Mouse (Mus musculus): ENCODE measurements around the gene Ntng2.

The Ntng2 gene

DNA sequence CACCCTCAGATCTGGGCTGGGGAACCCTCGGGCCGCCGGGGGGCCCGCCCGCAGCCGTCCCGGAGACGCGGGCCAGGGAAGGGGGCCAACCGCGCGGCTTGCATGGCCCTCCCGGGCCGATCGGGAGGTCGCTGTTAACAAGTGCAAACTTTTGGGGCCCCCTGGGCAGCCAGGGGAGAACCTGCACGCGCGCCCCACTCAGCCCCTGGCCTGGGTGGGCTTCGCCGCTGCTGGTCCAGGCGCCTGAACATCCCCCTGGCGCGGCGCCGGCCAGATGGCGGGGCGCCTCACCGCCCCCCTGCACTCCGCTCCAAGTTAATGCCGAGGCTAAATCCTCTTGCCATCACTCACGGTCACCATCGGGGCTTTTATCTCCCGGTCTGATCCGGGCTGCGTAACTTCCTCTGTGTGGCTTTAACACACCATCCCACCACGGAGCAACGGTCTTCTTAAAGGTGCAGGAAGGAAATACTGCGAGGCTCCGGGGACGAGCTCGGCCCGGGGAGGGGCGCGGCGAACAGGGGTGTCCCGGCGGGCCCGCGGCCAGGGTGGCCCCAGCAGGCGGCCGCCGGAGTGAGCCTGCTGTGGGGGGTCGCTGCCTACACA, at the start of gene Ntng2:
Gene Ntng2, minus strand, starts transcription at position 407 of the 606 bp plus-strand sequence.
- DNase-seq (ENCODE audit: low read depth, low spot score), result peak; percentile 72

DNA sequence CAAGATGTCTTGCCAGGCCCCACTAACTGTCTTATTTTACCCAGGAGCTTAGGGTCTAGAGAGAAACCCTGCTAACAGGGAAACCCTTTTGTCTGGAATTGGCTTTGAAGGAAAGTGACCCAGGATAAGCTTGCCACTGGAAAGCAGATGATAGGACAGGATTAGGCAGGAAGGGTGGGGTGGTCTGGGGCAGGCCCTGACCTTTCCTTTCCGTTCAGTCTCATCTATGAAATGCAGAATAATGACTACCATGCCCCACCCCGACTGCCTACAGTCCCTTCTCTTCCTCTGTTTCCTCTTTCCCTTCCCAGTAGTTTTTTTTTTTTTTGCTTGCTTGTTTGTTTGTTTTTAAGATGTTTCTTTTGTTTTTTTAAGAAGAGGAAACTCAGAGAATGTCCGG, 42.8 kb upstream of the Ntng2 start:
- no peak for DNase-seq (ENCODE audit: low read depth, low spot score)

DNA sequence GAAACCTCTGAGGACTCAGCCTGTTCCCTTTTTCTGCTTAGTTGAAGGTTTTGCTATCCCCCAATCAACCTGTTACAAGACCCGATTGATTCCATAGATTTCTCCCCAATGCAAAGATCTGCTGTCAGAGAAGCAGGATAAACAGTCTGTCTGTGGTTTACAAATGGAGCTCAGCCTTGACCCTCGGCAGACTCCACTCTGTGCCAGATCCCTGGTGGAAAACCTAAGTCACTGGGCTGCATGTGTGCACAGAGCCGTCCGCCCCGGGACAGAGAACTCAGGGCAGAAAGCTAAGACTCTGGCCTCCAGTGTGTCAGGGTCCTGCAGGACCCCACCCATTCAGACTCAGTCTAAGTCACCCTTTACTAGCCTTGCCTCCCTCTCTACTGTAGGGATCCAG, 34.8 kb upstream of the Ntng2 start:
- DNase-seq (ENCODE audit: low read depth, low spot score), result no peak

DNA sequence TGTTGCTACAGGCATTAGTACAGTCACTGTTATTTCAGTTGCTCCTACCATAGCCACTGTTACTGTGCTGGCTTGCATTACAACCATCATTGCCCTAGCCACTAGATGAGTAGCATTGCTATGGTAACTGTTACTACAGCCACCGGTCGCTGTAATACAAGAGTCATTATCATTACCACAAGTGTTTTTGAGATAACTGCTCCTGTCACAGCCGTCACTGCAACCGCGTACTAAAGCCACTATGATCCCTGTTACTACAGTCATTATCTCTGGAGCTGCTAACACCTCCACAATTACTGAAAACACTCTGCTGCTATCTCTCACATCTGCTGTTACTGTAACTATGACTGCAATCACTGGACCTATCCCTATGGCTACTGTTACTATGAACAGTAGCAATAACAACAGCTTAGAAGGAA, 24.9 kb upstream of the Ntng2 start:
- DNase-seq (ENCODE audit: low read depth, low spot score), result no peak

DNA sequence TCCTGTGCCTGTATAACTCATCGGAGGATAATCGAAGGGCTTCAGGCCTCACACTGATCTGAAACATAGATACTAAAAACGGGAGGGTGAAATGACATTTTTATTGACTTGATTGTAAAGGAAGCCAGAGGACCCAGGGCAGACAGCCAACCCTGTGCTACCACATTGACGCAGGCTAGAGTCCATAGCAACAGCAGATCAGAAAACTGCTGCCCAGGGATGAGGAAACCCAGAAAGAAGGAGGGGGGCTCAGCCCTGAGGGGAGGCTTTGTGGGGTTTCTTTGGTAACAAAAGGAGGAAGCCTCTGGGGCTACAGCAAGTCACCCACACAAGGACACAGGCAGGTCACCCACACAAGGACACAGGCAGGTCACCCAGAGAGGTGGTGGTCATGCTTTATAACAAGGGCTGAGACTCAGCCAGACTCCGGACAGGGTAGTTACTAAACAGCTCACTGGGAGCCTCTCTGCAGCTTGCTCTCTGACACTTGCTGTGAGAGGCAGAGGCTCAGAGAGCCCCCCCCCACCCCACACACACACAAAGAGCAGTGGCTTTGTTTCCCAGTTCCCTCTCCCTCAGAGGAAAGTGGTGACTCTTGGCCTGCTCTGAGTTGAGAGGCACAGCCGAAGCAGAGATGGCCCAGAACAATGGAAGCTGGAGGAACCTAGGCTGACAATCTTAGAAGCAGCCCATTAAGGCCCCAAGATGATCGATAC, 19.2 kb upstream of the Ntng2 start:
- no peak for DNase-seq (ENCODE audit: low read depth, low spot score)

DNA sequence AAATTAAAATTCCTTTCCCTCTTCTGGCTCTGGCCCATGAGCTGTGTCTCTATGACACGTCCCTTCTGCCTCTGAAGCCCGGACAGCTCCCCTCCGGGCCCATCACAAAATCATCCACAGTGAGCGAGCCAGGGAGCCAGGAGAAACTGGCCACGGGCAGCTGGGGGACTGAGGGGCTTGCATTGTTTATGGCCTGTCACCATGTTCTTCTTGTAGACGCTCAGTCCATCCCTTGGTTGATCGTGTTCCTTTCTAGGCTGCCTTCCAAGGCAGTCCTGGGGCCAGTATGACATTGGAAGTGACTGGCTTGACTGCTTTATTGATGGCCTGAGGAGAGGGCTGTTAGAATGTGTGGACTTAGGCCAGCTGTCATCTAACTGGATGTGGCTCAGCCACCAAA, 18.3 kb upstream of the Ntng2 start:
- DNase-seq (ENCODE audit: low read depth, low spot score), result no peak

DNA sequence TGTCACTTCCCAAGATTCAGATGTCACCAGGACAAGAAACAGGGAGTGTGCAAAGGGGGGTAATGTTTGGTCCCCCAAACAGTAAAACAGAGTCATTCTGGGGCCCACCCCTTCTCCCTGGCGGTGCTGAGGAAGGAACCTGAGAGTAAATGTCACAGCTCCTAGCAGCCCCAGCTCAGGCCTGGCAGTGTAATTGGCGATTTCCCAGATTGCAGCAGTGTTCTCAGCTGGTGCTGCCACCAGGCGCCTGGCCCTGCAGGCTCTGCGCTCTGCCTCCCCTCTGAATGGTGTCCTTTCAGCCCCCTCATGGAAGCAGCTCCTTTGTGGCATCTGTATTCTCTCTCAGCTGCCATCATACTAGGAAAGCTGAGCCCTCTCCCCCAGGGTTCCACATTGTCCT, 14.0 kb upstream of the Ntng2 start:
- no peak for DNase-seq (ENCODE audit: low read depth, low spot score)

DNA sequence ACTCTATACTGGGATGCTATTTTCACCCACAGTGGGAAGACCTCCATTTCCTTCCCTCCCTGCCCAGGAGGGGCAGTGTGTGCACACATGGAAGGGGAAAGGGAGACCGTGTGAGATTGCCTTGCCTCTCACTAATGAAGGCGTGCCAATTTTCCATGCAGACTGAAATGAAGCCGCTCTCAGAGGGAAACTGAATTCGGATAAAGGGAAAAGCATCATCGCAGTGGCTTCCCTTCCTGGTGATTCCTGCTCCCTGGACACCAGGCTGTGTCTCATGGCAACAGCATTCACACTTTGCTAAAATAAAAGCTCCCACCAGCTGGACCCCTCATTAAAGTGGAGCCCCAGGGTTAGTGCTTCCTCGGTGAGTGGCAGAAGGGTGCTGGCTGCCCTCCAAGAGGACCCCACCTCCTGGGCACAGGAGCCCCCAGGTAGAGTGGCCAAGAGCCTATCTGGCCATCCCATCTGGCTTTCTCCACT, 9.7 kb upstream of the Ntng2 start:
- DNase-seq (ENCODE audit: low read depth, low spot score), result no peak

DNA sequence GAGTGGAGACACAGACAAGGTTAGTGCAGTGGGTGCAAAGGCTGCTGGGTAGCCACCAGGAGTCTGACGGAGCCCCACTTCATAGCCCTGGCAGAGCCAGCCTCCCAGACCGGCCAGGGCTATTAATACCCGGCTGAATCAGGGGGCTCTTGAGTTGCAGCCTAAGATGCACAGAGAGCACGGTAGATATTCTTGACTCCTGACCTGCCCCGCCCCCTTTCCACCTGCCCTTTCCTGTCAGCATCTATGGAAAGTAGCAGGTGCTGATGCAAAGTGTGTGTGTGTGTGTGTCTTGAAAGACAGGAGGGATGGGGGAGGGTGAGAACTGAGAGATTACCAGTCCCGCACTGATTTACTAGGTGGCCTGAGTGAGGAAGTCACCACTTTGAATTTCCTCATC, 8.3 kb upstream of the Ntng2 start:
- no peak for DNase-seq (ENCODE audit: low read depth, low spot score)

DNA sequence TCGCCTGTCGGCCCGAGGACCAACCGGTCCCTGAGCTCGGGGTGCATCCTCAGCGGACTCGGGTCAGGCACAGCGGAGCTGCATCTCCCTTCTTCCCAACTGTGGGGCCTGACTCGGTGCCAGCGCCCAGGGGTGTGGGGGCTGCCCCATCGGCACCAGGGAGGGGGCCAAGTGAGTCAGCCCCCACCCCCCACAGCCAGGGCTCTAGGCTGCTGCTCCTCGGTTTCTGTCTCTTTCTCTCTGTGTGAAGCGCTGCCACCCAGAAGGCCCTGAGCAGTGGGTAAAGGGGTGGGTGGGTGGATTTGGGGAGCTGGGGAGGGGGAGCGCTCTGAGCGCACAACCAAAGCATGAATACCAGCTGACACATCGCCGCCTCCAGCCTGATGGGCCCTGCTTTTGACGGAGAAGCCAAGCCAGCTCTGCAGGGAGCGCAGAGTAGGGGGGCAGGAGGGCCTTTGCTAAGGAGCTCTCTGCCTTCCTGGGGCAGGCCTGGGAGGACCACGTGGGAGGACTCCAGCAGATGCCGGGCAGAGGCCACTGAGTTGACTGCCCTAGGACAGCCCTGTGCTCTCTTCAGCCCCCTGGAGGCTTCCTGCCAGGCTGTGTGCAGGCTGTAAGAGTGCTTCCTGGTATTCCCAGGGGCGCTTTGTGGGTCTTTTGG, 530 bp upstream of the Ntng2 start:
- peak; percentile 51 for DNase-seq (ENCODE audit: low read depth, low spot score)

DNA sequence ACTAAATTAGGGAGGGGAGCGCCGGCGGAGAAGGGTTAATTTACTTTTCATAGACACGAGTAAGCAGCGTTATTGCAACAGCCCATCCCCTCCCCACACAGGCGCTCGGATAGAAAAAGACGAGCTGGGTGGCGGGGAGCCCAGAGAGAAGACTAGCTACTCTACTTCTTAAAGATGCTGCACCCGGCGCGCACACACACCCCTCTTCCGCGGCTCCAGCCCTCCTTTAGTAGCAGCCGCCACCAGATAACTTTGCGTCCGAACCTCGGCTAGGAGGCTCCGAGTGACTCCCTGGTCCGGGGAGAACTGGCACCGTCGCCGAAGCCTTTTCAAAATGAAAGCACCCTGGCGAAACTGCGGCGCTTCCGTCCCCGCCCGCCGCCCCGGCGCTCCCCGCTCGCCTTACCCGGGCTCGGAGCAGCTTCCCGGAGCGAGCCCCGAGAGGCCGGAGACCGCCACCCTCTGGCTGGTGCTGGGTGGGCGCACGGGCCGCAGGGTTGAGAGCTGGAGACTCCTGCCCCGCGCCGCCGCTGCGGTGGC, 676 bp downstream of the Ntng2 start:
- DNase-seq (ENCODE audit: low read depth, low spot score), result peak; percentile 60

DNA sequence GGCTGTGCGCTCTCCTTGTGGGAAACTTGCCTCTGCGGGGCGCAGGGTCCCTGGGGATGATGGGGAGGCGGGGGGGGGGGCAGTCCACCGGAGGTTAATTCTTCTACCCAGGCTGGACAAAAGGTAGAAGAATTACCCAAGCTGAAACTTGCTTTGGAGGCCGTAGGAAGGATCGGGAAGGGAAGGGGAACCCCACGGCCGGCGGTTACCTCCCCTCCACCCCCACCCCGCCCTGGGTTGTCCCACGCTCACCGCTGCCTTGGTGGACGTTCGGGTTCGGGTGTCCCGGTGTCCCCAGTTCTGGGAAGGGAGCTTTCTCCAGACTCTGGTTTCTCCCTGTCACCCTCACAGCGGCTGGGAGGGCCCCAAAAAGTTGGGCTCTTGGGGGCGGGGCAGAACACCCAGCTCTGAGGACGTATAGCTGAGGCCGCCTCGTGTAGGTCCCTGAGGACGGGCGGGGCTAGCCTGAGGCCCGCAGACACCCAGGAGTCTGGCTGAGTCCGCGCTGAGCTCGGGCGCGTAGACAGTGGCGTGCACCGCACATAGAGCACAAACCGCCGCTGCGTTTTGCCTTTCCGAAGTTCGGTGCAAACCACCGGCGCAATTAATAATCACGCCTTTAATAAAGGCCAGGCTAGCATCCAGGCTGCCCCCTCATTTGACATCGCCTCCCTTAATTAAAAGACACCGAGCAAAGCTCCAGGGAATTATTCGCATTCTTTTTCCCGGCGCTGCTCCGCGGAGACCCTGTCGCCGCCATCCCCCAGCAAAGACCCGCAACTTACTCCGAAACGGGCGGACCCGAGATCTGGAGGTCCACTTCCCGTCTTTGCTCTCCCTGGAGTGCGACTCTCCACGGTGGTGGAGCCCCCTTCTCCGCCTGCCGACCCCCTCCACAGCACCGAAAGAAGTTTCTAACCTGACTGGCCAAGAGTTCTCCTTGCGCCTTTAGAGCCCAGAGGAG, 1.4 kb downstream of the Ntng2 start:
- peak; percentile 61 for DNase-seq (ENCODE audit: low read depth, low spot score)

DNA sequence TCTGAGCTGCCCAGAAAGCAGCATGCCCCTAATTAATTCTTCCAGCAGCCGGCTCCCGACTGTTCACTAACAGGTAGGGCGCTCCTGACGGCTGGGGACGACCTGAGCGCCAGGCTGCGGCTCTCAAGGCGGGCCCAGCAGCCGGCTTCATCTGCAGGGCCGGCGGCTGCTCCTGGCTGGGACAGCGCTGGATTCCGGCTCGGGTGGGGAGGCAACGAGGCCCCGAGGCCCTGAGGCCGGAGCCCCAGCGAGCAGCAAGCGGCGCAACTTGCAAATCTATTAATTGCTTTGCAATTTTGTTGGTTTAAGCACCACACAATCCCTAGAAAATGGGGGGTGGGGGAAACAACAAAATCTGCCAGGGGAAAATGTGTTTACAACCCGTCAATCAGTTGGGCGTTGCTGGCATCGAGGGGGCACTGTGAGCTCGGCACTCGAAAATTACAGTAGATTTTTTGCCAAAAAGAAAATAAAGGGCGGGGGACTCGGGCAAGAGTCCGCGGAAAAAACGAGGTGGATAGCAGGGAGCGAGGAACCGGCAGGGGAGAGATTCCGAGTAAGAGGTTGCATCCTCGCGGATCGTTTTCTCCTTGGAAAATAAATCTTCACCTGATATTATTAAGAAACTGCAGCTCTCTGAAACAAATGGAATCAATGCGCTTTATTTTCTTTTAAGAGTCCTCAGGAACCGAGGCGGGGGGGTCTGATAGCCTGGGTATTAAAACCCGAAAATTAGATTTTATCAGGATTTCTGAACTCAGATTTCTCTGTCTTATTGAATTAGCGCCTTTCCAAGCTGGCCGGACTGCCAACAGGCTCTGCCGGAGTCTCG, 2.3 kb downstream of the Ntng2 start:
- peak; percentile 12 for DNase-seq (ENCODE audit: low read depth, low spot score)

DNA sequence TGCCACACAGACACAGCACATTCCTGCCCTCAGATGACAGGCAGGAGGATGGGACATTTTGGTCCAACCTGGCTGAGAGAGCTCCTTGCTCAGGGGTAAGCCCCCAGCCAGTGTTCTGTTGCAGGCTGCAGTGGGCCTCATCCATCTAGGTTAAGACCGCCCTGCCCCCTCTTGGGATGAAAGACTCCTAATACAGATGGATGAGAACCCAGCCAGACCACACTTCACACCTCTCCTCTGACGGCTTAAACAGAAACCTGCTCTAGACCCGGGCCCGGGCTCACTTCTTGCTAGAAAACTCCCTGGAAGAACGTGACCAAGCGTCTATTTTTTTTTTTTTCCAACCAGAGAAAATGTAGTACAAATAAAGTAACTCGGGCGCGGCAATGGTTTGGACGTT, 3.0 kb downstream of the Ntng2 start:
- no peak for DNase-seq (ENCODE audit: low read depth, low spot score)

DNA sequence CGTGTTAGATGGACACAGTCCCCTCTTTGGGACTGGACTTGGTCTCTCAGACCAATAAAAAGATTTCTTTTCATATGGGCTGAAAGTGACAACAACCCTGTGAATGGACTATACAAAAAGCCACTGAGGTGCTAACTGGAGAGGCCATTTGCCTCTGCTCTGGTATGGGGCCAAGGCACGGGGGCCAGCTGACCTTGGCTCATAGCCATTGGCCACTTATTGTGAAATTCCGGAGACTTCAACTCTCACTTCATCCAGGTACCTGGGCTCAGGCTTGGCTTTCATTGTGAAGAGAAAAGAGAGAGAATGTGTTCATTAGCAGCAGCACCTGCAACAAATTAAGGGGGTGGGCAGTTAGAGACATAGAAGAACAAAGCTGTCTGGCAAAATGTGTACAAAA, 4.3 kb downstream of the Ntng2 start:
- DNase-seq (ENCODE audit: low read depth, low spot score), result no peak

DNA sequence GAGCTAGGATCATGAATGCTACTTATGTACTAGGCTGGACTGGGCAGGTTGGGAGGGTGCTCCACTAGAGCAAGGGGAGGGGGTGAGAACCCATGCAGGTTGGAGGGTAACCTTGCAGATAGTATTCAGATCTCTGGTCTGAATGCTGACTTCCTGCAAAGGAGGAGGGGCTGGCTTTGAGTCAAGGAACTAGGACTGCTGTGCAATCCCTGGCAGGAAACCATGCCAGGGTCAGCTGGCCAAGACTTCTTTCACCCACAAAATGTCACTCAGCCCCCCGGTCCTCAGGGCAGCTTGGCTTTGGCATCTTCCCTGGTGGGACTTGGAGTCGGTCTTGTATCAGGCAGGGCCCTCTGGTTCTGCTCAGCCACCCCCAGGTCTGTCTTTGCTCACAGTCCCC, 5.4 kb downstream of the Ntng2 start:
- DNase-seq (ENCODE audit: low read depth, low spot score), result peak; percentile 5

DNA sequence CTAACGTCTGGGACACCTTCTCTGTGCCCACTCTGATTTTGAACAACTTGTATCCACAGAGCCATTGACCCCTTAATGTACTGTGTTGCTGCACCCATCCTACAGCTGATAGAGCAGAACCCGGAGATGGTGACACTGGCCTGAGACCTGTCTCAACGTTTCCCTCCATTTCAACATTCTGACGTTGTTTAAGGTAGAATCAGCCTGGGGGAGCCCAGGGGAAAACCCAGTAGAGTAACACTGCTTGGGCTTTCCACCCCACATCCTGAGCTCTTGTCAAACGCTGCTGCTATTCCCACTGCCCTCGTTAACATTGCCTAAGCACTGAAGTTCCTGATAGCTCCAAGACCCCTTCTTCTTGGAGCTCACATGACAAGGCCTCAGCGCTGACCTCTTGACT, 5.9 kb downstream of the Ntng2 start:
- peak; percentile 37 for DNase-seq (ENCODE audit: low read depth, low spot score)

DNA sequence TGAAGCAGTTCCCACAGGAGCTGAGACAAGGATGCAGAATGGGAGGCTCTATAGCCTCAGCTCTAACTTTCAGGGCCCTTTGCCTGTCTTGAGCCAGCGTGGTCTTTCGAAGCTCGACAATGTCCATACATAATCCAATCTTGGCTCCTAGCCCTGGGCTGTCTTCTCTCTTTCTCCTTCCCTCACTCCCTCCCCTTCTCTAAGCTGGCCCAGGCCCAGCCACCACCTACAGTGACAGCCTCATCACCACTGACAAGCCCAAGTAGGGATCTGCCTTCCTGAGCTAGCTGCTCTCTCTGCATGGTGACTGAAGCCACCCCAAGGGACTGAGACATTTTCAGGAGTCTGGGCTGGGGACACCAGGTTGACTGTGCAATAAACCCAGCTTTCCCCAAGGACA, 6.5 kb downstream of the Ntng2 start:
- no peak for DNase-seq (ENCODE audit: low read depth, low spot score)

DNA sequence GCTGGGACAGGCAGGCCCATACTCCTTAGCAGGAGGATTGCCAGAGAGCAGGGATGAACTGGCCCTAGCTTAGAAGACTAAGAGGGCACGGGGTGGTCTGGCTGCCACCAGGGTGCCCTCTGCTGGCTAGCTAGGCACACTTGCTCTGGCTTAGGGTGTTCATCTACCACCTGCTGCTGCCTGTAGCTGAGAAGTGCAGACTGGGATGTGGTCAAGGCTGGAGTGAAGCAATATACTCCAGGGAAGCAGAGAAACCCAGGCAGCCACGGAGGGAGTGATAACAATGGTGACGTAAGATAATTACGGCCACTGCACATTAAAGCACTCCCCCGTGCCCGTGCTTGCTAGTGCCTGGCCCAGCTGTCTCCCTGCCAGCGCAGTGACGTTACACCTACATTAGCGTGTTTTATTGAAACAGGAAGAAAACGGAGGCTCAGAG, 7.4 kb downstream of the Ntng2 start:
- DNase-seq (ENCODE audit: low read depth, low spot score), result peak; percentile 12

DNA sequence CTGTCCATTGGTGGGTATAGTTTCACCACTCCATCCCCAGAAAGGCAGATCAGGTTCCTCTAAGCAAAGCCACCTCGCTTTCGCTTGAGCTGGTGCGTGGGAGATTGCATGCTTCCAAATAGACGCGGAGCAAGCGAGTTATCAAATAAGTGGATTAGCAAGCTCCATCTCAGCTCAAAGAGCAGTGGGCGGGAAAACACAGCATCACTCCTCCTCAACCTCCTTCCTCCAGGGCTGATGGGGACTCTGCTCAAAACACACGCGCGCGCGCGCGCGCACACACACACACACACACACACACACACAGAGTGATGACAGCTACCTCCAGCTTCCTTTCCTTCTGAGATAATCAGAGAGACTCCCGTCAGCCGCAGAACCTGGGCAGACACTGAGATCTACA, 13.5 kb downstream of the Ntng2 start:
- no peak for DNase-seq (ENCODE audit: low read depth, low spot score)

DNA sequence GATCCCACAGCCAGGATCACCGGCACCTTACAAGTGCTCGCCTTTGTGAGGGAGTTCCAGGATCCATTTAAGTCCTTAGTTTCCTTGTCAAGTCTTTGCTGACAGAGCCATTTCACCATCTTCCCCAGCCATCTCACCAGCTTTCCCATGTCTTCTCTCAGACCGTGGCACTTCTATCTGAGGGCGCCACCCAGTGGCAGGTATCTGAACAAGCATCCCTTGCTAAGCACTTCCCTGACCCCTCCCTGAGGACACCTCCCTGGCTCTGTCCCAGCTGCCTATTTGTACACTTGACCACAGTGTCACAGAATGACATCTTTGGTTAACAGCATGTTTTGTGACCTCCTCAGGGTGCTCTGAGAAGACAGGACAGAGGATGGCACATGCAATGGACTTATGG, 15.2 kb downstream of the Ntng2 start:
- peak; percentile 74 for DNase-seq (ENCODE audit: low read depth, low spot score)
